Mouse (Mus musculus): ENCODE measurements around the gene D430041D05Rik. TPM values are rescaled to one million over a fixed set of nuclear protein-coding genes. Genes with fewer than 3 reads are reported as not detected.

The D430041D05Rik gene
- total RNA-seq (2021), result 10 to 100 TPM; 88.3 to 98.4 TPM

GRCm38 (mm10) chr2:104410963-104411545, at the start of gene D430041D05Rik:
Gene D430041D05Rik (minus strand): TSS chr2:104411013.
- DNase-seq, result no peak

GRCm38 (mm10) chr2:104460021-104460420, 49.2 kb upstream of the D430041D05Rik start:
- DNase-seq, result no peak

- no peak for DNase-seq
These were observed 47.9 kb upstream of the D430041D05Rik start for GRCm38 (mm10) chr2:104458569-104459332.

DNA sequence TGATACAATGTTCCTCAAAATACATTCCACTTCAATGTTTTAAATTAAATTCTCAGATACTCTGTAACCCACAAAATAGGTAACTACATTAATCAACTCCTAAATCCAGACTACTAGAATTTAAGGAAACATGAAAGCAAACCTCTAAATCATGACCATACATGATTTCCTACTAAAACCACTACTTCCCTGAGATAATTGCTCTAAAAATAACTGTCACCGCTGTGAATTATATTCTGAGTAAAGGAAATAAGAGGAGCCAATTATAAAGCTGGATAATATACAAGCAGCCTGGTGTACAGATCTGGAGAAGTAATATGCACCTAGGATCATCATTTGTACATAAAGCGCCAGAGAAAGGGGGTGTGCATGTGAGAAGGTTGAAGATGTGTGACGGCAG, 46.3 kb upstream of the D430041D05Rik start:
- no peak for DNase-seq

GRCm38 (mm10) chr2:104450685-104451084, 39.9 kb upstream of the D430041D05Rik start:
- DNase-seq, result no peak

DNA sequence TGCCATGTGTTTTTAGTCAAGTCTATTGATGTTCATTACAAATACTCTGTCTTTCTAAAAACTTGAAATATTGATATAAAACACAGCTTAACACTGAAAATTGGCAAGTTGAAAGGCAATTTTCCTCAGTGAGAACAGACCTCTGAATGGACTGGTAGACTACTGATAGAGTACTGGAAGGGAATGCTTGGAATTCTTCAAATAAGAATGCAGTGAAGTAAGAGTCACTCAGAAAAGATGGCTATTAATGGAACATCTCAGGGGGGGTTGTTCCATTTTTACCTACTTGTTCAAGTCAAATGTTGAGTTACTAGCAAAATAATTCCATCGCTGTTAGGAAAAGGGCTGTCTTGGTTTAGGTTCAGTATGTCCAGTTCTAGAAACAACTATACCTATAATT, 38.4 kb upstream of the D430041D05Rik start:
- DNase-seq, result no peak

DNA sequence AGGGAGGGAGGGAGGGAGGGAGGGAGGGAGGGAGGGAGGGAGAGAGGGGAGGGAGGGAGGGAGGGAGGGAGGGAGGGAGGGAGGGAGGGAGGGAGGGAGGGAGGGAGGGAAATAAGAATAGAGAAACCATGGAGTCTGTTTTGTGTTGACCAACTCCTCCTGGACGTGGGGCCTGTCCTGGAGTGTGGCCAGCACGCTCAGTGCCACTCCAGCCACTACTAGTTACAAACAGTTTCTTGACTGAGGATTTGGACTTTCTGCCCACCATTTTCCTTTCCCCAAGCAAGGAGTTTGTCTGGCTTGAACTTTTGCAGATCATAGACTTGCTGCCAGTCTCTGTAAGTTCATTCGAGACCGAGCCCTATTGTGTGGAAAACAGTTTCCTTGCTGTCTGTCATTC, 37.4 kb upstream of the D430041D05Rik start:
- no peak for DNase-seq

DNA sequence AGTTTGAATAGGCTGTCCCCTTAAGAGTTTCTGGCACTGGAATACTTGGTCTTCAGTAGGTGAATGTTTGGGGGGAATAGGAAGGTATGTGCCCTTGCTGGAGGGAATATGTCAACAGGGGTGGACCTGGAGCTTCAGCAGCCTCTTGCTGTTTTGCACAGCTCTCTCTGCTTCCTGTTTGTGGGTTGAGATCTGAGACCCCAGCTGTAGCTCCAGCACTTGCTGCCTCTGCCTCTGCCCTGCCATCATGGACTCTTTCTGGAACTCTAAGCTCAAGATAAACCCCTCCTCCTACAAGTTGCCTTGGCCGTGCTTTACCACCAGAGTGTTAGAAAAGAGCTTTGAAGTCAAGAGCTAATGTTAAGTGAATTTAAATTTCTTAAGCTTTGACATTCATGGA, 35.2 kb upstream of the D430041D05Rik start:
- no peak for DNase-seq

DNA sequence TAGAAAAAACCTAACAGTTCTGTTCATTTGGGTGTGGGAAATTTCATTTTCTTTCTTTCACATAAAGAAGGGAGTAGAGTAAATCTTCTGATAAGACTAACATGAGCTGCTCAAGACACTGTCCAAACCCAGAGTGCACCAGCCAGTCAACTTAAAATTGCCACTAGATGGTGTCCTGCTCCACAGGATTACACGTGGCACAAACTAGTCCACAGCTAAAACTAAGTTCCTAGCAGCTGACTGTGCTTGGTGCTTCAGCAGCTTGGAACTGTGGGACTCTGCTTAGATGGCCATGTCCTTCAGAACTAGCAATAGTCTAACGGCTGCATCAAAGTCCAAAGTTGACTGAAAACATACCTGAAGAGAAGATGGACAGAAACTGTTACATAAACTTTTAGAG, 34.0 kb upstream of the D430041D05Rik start:
- DNase-seq, result peak; percentile 28 to 64

- no peak for DNase-seq
These were observed 31.5 kb upstream of the D430041D05Rik start for GRCm38 (mm10) chr2:104442341-104442740.

DNA sequence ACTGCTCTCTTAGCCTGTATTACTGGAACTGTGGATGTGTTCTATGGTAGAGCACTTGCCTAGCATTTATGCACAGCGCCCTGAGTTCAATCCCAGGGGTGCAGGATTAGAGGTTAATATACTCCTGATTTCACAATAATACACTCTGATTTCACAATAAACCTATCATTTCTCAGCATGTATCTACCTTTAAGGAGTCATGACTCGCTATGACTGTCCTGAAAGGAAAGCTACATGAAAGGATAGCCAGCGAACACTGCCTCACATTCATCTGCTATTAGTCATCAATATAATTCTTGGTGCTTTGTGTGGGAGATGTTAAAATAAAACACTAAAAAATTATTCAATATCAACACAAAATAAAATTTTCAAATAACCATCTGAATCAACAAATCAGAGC, 25.4 kb upstream of the D430041D05Rik start:
- DNase-seq, result no peak

- DNase-seq, result no peak
These were observed 20.3 kb upstream of the D430041D05Rik start for GRCm38 (mm10) chr2:104431067-104431466.

DNA sequence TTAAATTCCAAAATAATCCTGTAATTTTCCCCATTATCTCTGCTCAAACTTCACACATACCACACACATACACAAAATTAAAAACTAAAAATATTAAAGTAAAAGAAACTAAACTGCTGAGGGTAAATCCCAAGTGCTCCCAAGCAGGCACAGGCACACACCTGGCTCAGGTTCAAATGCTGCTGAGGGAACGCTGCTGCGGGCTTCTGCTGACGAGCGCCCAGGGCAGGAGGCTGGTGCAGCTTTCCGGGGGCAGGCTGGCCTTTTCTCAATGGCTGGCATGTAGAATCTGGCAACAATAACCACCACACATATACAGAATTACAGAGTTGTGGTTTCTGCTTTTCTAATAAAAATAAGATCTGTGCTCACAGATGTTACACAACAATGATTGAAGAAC, 19.8 kb upstream of the D430041D05Rik start:
- DNase-seq, result no peak

GRCm38 (mm10) chr2:104426112-104426511, 15.3 kb upstream of the D430041D05Rik start:
- no peak for DNase-seq

DNA sequence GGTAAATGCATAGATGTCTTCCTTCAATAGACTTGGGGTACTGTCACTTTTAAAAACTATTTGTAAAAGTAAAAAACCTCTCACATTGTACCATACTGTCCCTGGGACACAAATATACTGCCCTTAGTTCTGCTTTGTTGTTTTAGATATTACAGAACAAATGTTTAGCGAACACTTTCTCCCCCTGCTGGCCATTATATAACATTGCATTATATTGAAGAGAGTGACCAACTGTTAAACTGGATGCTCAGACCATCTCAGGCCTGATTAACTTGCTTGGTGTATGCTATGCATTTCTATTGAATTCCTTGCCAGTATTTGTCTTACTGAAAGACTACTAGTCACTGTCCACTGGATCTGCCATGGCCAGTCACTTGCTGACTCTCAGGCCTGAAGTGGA, 11.4 kb upstream of the D430041D05Rik start:
- DNase-seq, result no peak

GRCm38 (mm10) chr2:104420805-104421204, 10.0 kb upstream of the D430041D05Rik start:
- no peak for DNase-seq

DNA sequence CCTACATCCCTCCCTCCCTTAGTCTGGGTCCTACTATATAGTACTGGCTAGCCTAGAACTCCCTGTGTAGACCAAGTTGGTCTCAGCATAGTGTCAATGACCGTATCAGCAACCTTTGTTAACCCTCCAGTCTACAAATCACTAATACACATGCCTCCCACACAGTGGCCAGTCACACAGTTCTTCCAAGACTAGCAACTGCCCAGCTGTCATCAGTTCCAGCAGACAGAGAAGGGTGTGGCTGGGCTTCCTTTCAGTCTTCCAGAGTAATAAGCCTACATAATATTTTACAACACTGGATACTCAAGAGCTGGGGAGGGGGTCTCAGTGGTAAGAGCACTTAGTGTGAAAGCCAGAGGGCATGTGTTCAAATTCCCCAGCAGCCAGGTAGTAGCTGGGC, 9.2 kb upstream of the D430041D05Rik start:
- no peak for DNase-seq

GRCm38 (mm10) chr2:104419411-104419810, 8.6 kb upstream of the D430041D05Rik start:
- no peak for DNase-seq

GRCm38 (mm10) chr2:104413011-104413410, 2.2 kb upstream of the D430041D05Rik start:
- no peak for DNase-seq

- no peak for DNase-seq
These were observed 1.7 kb upstream of the D430041D05Rik start for GRCm38 (mm10) chr2:104412496-104412895.

DNA sequence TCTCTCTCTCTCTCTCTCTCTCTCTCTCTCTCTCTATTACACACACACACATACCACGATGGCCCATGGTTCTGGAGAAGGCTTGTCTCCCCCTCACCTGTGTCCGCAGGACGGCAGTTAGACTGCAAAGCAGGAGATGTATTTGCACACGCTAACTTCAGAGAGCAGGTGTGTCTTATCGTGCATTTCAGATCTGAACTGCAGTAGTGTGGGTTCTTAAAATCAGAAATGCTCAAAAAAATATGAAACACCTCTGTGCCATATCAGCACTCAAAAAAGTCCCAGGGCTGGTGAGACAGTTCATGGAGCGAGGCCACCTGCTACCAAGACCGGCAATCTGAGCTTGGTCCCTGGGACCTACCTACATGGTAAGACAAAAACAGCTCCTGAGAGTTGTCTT, 993 bp upstream of the D430041D05Rik start:
- no peak for DNase-seq

DNA sequence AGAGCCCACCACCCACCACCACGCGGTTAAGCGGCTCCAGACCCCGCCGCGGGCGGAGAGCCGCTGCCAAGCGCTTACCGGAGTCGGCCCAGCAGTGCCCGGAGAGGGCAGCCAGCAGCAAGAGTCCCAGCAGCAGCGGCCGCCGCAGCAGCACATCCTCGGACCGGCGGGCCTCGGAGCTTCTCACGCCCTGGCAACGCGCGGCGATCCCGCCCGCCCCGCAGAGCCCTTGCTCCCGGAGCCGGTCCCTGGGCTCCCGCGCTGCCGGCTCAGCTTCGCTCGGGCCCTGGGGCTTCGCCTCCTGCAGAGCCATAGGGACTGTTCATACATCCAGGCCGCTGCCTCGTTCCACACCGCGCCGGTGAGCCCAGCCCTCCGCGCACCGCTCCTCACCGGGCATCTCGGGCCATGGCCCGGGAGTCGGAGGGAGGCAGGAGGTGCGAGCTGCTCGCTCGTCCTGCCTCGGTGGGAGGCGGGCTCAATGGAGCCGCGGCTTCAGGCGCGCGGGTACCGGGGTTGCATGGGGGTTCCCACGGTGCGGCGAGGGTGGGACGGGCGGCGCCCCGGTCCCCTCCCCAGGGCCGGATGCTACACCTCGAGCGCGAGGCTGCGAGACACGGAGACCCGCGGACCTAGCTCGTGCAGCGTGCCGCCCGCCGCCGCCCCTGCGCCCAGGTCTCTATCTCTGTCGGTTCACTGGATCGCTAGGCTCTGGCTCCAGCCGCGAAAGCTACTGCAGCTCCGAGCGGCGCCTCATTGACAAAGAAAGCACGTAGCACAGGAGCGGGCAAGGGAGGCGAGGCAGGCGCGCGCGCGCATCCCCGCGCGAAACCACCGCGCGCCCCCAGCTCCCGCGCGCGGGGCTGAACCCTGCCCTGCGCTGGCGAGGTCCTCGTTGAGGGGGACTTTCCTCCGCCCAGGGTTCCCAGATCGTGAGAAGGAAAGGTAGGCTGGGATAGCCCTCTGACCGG, 677 bp downstream of the D430041D05Rik start:
- DNase-seq, result peak; percentile 56 to 63

DNA sequence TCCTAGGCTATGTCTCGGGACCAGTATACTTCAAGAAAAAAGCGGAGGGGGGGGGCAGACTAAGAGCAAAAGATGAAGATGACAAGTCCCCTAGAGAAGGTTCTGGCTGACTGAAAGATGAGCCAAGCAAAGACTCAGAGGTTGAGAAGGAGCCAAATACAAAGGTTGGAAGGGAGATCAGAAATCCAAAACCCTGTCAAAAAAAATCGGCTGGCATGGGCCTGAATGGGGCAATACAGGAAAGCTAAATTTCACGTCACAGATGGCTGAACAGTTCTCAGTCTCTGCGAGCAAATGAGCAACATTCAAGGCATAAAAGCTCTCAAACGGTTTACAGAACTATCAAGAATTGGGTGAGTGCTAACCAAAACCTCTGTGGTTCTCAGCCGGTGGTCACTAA, 2.5 kb downstream of the D430041D05Rik start:
- no peak for DNase-seq
